Mouse (Mus musculus): Measurements from ENCODE around the gene Fstl4. TPM values are rescaled to one million over a fixed set of nuclear protein-coding genes. Genes with fewer than 3 reads are reported as not detected.

Gene Fstl4
- polyA plus RNA-seq, 1 experiment from 2014 or later = 0.64 TPM

DNA sequence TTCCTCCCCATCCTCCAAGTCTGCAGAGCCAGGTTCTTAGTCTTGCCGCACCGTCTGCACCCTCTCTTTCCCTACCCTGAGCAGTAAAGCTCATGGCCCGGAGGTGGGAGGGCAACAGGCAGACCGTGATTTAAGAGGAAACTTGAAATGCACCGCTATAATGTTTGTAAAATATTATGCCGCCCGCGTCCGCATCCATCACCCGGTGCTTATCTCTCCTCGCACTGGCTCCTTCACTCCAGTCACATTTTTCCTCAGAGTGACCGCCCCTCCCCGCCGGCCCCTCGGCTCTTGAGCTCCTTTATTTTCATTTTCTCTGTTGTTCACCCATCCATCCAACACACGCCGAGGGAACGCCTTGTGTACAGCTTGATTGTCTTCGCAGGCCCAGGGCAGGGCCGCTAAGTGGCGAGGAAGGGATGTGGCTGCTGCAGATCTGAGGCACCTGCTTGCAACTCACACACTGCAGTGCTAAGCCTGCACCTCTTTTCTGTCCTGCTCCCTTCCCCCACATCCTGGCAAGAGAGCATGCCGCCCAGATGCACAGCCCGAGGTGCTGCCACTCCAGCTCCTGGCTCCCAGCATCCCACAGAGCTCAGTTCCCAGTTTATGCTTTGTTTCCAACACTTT is 368.1 kb downstream of the Fstl4 start:
- ATAC-seq (ENCODE audit: low FRiP score) (0 out of 2 replicates have a peak, but pooled peaks have one; percentile 27), DNase-seq (ENCODE audit: low spot score, missing footprints) (peak; percentile 83)
- Histone ChIP-seq H3K27me3 (ENCODE audit: control insufficient read depth, insufficient read depth, low read length) (no peaks in the 10 kb centered on the region), H3K4me2 (peak overlapping the region; percentile 31), H3K4me1 (ENCODE audit: control insufficient read depth, insufficient read depth, low read length) (peaks cover 4% of the 10 kb centered on the region; the same call in 1 of the 2 replicates), H3K9me3 (ENCODE audit: control insufficient read depth, low read length) (no peaks in the 10 kb centered on the region), H3K9ac (ENCODE audit: low read length) (peak overlapping the region; percentile 26; the same call in 1 of the 2 replicates), H3K27ac (ENCODE audit: low read depth, low read length) (no peak overlapping the region), H3K4me3 (ENCODE audit: low read depth, low read length) (no peak overlapping the region), H3K36me3 (ENCODE audit: control insufficient read depth, insufficient read depth, low read length) (no peaks in the 10 kb centered on the region)
- 45% methylated on average over 23 of the region's 23 CpGs for WGBS

DNA sequence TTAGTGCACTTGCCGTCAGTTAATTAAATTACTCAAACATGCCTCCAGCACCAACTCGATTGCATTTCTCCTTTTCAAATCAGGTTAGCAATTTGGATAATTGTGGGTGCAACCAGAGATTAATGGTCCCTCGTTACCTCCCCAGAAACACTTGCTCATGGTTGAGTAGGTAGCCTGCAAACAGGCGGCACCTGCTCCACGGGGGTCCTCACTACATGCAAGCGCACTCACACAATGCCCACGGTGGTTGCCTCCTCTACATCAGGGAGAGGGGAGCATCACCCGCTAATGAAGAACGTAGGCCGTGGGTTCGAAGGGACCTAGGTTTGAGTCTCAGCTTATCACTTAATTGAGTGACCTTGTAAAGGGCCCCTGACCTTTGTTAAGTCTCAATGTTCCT is 371.9 kb downstream of the Fstl4 start:
- no peak overlapping the region for H3K4me2 ChIP-seq
- ATAC-seq (ENCODE audit: low FRiP score) = no peak
- no peak overlapping the region for H3K27ac ChIP-seq (ENCODE audit: low read depth, low read length)

DNA sequence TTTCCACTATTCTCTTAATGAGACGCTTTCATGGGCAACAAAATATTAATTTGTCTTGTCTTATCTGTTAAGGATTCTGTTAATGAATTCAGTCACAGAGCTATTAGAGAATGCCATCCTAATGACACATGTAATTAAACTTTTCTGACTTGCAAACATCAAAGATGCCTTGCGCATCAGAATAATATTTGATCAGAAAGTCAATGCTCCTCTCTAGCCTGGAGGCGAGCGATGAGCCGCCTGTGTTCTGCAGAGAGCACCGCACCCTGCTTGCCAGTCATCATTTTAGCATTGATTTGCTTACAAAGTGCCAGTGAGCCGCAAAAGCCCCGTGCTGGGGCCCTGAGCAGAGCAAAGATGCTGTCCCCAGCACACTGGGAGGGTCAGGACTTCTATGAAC is 372.9 kb downstream of the Fstl4 start:
- Histone ChIP-seq H3K4me1 (ENCODE audit: control insufficient read depth, insufficient read depth, low read length) (peaks cover 4% of the 10 kb centered on the region; the same call in 1 of the 2 replicates), H3K9me3 (ENCODE audit: control insufficient read depth, low read length) (no peaks in the 10 kb centered on the region), H3K27me3 (ENCODE audit: control insufficient read depth, insufficient read depth, low read length) (no peaks in the 10 kb centered on the region), H3K4me2 (no peak overlapping the region), H3K9ac (ENCODE audit: low read length) (no peak overlapping the region), H3K27ac (ENCODE audit: low read depth, low read length) (no peak overlapping the region), H3K36me3 (ENCODE audit: control insufficient read depth, insufficient read depth, low read length) (no peaks in the 10 kb centered on the region), H3K4me3 (ENCODE audit: low read depth, low read length) (no peak overlapping the region)
- DNase-seq (ENCODE audit: low spot score, missing footprints) (no peak), ATAC-seq (ENCODE audit: low FRiP score) (no peak)
- WGBS = 83% methylated on average over 8 of the region's 8 CpGs

More for the DNA sequence above, 371.9 kb downstream of the Fstl4 start:
- H3K36me3 ChIP-seq (ENCODE audit: control insufficient read depth, insufficient read depth, low read length) = no peaks in the 10 kb centered on the region
- no peak overlapping the region for H3K4me3 ChIP-seq (ENCODE audit: low read depth, low read length)
- WGBS = 80% methylated on average over 11 of the region's 11 CpGs
- no peaks in the 10 kb centered on the region for H3K9me3 ChIP-seq (ENCODE audit: control insufficient read depth, low read length)
- peak; percentile 10 for DNase-seq (ENCODE audit: low spot score, missing footprints)
- H3K9ac ChIP-seq (ENCODE audit: low read length) = no peak overlapping the region
- peaks cover 4% of the 10 kb centered on the region; the same call in 1 of the 2 replicates for H3K4me1 ChIP-seq (ENCODE audit: control insufficient read depth, insufficient read depth, low read length)
- H3K27me3 ChIP-seq (ENCODE audit: control insufficient read depth, insufficient read depth, low read length) = no peaks in the 10 kb centered on the region

DNA sequence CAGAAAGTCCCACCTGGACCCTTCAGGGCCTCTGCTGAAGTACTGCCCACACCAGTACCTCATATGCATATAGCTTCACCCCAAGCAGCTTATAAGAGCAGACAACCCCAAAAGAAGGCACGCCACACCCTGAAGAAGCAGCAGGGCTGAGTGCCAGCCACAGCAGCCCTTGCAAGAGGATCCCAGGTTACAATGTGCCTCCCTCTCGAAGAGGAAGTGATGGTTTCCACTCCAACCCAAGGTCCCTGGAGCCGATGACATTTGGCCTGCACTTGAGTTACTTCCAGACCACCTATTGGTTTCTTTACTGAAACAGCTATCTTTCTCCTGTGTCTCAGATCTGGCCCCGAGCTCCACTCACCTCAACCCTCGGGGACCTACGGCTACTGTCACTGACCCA is 373.8 kb downstream of the Fstl4 start:
- H3K27ac ChIP-seq (ENCODE audit: low read depth, low read length) = no peak overlapping the region
- ATAC-seq (ENCODE audit: low FRiP score) = no peak
- H3K9me3 ChIP-seq (ENCODE audit: control insufficient read depth, low read length) = no peaks in the 10 kb centered on the region
- no peak overlapping the region for H3K4me3 ChIP-seq (ENCODE audit: low read depth, low read length)
- no peaks in the 10 kb centered on the region for H3K27me3 ChIP-seq (ENCODE audit: control insufficient read depth, insufficient read depth, low read length)
- H3K4me1 ChIP-seq (ENCODE audit: control insufficient read depth, insufficient read depth, low read length) = no peaks in the 10 kb centered on the region
- 85% methylated on average over 6 of the region's 6 CpGs for WGBS
- no peak overlapping the region for H3K4me2 ChIP-seq
- no peak overlapping the region for H3K9ac ChIP-seq (ENCODE audit: low read length)
- no peaks in the 10 kb centered on the region for H3K36me3 ChIP-seq (ENCODE audit: control insufficient read depth, insufficient read depth, low read length)
- no peak for DNase-seq (ENCODE audit: low spot score, missing footprints)

DNA sequence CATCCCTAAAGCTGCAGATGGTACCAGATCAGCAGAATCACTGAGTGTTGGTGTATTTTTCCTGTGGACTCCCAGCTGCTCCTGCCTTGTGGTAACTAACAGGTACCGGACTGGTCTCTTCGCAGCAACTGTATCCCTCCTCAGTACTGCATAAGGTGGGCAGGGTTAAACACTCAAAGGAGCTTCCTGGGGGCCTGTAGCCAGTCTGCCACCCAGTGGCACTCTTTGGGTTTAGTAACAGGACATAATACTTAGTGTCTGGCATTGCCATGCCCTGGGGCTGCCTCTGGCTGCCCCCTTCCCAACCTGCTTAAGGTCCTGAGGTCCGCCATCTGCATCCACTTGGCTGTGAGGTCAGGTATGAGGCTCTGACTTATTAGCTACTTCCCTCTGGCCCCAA is 375.2 kb downstream of the Fstl4 start:
- Histone ChIP-seq H3K27ac (ENCODE audit: low read depth, low read length) (no peak overlapping the region), H3K4me3 (ENCODE audit: low read depth, low read length) (no peak overlapping the region), H3K27me3 (ENCODE audit: control insufficient read depth, insufficient read depth, low read length) (no peaks in the 10 kb centered on the region), H3K9ac (ENCODE audit: low read length) (no peak overlapping the region), H3K9me3 (ENCODE audit: control insufficient read depth, low read length) (no peaks in the 10 kb centered on the region), H3K4me2 (no peak overlapping the region), H3K4me1 (ENCODE audit: control insufficient read depth, insufficient read depth, low read length) (no peaks in the 10 kb centered on the region), H3K36me3 (ENCODE audit: control insufficient read depth, insufficient read depth, low read length) (no peaks in the 10 kb centered on the region)
- DNase-seq (ENCODE audit: low spot score, missing footprints) (no peak), ATAC-seq (ENCODE audit: low FRiP score) (no peak)
- 91% methylated on average over 3 of the region's 3 CpGs for WGBS

DNA sequence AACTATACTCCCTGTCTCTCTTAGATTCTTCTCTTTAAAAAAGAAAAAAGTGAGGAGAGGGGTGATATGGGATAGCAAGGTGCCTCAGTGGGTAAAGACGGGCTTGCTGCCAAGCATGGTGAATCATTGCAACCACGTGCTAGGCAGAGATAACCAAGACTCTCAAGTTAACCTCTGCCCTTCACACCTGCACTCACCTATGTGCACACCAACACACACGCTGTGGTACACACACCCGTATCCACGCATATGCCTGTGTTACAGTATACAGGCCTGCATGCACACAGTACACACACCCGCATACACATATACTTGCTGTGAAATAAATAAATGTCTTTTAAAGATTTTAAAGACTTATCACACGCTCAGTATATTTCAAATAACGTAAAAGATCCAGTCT is 375.8 kb downstream of the Fstl4 start:
- H3K9me3 ChIP-seq (ENCODE audit: control insufficient read depth, low read length) = no peaks in the 10 kb centered on the region
- no peaks in the 10 kb centered on the region for H3K36me3 ChIP-seq (ENCODE audit: control insufficient read depth, insufficient read depth, low read length)
- 90% methylated on average over 8 of the region's 8 CpGs for WGBS
- no peaks in the 10 kb centered on the region for H3K27me3 ChIP-seq (ENCODE audit: control insufficient read depth, insufficient read depth, low read length)
- H3K4me1 ChIP-seq (ENCODE audit: control insufficient read depth, insufficient read depth, low read length) = no peaks in the 10 kb centered on the region
- H3K9ac ChIP-seq (ENCODE audit: low read length) = no peak overlapping the region
- H3K4me3 ChIP-seq (ENCODE audit: low read depth, low read length) = no peak overlapping the region
- DNase-seq (ENCODE audit: low spot score, missing footprints) (no peak), ATAC-seq (ENCODE audit: low FRiP score) (no peak)
- no peak overlapping the region for H3K4me2 ChIP-seq
- no peak overlapping the region for H3K27ac ChIP-seq (ENCODE audit: low read depth, low read length)

DNA sequence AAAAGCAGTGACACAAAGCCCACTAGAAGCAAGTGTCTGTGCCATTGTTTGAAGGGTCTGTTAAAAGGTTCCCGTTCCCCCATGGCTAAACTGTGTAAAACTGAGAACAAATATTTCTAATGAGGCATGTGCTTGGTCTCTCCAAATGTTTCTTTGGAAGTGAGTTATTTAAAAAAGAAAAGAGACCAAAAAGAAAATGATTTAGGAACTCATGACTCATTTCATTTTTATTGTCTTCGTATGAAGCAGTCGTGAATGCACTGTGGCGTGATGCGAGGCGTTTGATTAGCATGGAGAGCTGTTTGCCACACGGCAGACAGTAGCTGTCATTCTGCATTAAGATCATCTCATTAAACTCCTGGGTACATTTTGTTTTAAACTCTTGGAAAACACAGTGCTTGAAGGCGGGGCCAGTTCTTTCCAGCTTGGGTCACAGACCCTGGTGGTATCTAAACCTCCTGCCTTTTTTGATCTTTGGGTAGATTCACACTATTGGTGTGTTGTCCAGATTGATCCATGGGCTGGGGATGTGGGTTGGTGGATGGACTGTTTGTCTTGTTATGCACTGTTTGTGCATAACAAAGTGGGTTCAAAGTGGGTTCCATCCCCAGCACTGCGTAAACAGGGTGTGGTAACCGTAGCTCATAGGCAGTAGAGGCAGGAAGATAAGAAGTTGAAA is 376.4 kb downstream of the Fstl4 start:
- no peak for ATAC-seq (ENCODE audit: low FRiP score)
- H3K27me3 ChIP-seq (ENCODE audit: control insufficient read depth, insufficient read depth, low read length) = no peaks in the 10 kb centered on the region
- DNase-seq (ENCODE audit: low spot score, missing footprints) = no peak
- no peaks in the 10 kb centered on the region for H3K36me3 ChIP-seq (ENCODE audit: control insufficient read depth, insufficient read depth, low read length)
- H3K4me2 ChIP-seq = no peak overlapping the region
- H3K4me1 ChIP-seq (ENCODE audit: control insufficient read depth, insufficient read depth, low read length) = no peaks in the 10 kb centered on the region
- no peaks in the 10 kb centered on the region for H3K9me3 ChIP-seq (ENCODE audit: control insufficient read depth, low read length)
- no peak overlapping the region for H3K27ac ChIP-seq (ENCODE audit: low read depth, low read length)
- H3K9ac ChIP-seq (ENCODE audit: low read length) = no peak overlapping the region
- 77% methylated on average over 10 of the region's 10 CpGs for WGBS
- H3K4me3 ChIP-seq (ENCODE audit: low read depth, low read length) = no peak overlapping the region

DNA sequence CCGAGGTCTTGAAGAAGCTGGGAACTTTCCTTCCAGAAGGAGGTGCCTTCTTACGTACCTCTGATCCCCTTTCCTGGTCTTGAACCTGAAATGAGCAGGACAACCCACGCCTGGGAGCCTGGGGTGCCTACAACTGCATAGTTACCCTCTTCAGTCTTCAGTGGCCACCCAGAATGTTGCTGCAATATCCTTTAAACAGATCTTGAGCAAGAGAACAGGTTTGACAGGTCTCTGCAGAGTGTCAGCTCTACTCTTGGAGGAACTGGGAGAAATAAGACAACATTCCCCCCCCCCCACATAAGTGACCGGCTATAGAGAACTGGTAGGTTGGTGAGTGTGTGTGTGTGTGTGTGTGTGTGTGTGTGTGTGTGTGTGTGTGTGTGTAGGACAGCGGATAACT is 379.1 kb downstream of the Fstl4 start:
- Histone ChIP-seq H3K27ac (ENCODE audit: low read depth, low read length) (no peak overlapping the region), H3K9ac (ENCODE audit: low read length) (no peak overlapping the region), H3K4me3 (ENCODE audit: low read depth, low read length) (no peak overlapping the region), H3K4me1 (ENCODE audit: control insufficient read depth, insufficient read depth, low read length) (no peaks in the 10 kb centered on the region), H3K27me3 (ENCODE audit: control insufficient read depth, insufficient read depth, low read length) (no peaks in the 10 kb centered on the region), H3K36me3 (ENCODE audit: control insufficient read depth, insufficient read depth, low read length) (no peaks in the 10 kb centered on the region), H3K4me2 (no peak overlapping the region), H3K9me3 (ENCODE audit: control insufficient read depth, low read length) (no peaks in the 10 kb centered on the region)
- no peak for ATAC-seq (ENCODE audit: low FRiP score)
- DNase-seq (ENCODE audit: low spot score, missing footprints) = no peak
- 86% methylated on average over 5 of the region's 5 CpGs for WGBS

DNA sequence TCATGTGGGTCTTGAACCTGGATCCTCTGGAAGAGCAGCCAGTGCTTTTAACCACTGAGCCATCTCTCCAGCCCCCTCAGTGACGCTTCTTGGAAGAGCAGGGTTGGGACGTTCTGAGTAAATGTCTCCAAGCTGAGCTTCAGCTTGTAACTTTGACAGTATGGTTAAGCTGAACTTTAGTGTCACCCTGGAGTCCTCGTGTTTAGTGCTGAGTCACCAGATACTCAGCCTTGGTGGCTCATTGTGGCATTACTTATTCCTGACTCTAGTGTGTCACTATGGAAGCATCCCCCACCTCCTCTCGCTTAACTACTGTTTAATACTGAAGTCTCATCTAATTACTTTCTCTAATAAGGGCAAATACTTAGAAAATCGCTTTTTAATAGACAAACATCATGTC is 380.1 kb downstream of the Fstl4 start:
- H3K9me3 ChIP-seq (ENCODE audit: control insufficient read depth, low read length) = no peaks in the 10 kb centered on the region
- DNase-seq (ENCODE audit: low spot score, missing footprints) (no peak), ATAC-seq (ENCODE audit: low FRiP score) (no peak)
- H3K27ac ChIP-seq (ENCODE audit: low read depth, low read length) = no peak overlapping the region
- no peaks in the 10 kb centered on the region for H3K4me1 ChIP-seq (ENCODE audit: control insufficient read depth, insufficient read depth, low read length)
- 76% methylated on average over 5 of the region's 5 CpGs for WGBS
- no peaks in the 10 kb centered on the region for H3K36me3 ChIP-seq (ENCODE audit: control insufficient read depth, insufficient read depth, low read length)
- no peak overlapping the region for H3K4me2 ChIP-seq
- no peak overlapping the region for H3K4me3 ChIP-seq (ENCODE audit: low read depth, low read length)
- H3K27me3 ChIP-seq (ENCODE audit: control insufficient read depth, insufficient read depth, low read length) = no peaks in the 10 kb centered on the region
- no peak overlapping the region for H3K9ac ChIP-seq (ENCODE audit: low read length)

Data from midbrain, embryonic 11.5 days (tissue).